Mouse (Mus musculus): Measurements from ENCODE around the gene Colgalt1. TPM values are rescaled to one million over a fixed set of nuclear protein-coding genes. Genes with fewer than 3 reads are reported as not detected.

The Colgalt1 gene
- polyA plus RNA-seq, 1 experiment from 2014 or later, result 58.5 TPM

DNA sequence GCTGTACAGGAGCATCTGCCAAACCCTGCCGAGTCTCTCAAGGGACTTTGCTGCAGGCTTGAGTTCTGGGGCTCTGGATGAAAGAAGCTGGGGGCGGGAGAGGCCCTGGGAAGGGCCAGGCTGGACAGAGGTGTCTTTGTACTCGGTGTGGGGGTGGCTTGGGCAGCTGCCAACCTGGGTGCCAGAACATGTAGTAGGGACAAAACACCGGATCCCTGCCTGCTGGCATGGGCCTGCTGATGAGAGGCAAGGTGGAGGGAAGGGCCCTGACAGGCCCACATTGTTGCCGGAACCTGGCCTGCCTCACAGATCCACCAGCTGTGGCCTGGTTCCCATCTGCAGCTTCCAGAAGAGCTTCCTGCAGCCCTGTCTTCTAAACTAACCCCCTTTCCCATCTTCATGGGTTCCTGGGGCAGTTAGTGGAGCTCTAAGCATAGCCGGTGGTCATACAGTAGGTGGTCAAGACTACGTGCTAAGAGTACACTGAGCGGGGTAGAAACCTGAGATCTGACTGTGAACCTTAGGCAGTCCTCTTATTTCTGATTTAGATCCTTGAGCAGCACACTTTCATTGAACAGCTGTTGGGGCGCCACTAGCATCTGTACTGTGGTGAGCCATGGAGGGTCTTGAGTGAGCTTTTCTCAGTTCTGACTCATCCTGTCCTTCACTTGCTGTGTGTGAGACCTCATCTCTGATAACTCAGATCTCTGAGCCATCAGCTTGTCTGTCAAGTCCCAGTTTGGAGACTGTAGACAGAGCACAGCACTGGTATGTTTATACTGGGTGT, 37.8 kb upstream of the Colgalt1 start:
- H3K4me1 ChIP-seq (replicated peaks), result peaks cover 40% of the 10 kb centered on the region
- DNase-seq (ENCODE audit: low spot score), result no peak
- H3K9me3 ChIP-seq, result no peaks in the 10 kb centered on the region
- H3K36me3 ChIP-seq, result no peaks in the 10 kb centered on the region
- H3K27ac ChIP-seq, result no peak overlapping the region
- 83% methylated on average over 9 of the region's 9 CpGs for WGBS
- H3K27me3 ChIP-seq (ENCODE audit: insufficient read depth, poor library complexity, severe bottlenecking), result peaks cover 24% of the 10 kb centered on the region
- H3K4me3 ChIP-seq, result peak overlapping the region; percentile 5; the same call in 1 of the 2 replicates

DNA sequence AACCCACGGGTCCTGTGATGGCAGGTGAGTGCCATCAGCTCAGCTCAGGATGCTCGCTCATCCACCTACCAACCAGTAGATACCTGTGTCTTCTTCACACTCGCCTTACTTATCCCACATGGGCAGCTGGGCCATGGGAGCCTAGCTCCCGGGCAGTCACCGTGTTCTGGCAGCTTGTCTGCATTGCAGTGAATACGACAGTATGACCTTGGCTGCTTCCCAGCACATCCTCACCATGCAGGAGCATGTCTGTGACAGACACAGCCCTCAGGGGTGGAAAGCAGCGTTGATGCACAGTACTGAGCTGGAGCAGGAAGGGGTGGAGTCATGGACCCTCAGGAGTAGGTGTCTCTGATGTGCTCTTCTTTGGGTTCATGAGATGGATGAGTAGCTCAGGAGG, 36.4 kb upstream of the Colgalt1 start:
- Histone ChIP-seq H3K27me3 (ENCODE audit: insufficient read depth, poor library complexity, severe bottlenecking) (peaks cover 11% of the 10 kb centered on the region), H3K9me3 (no peaks in the 10 kb centered on the region), H3K36me3 (no peaks in the 10 kb centered on the region), H3K4me3 (no peak overlapping the region), H3K4me1 (replicated peaks) (peaks cover 28% of the 10 kb centered on the region), H3K27ac (no peak overlapping the region)
- WGBS, result 85% methylated on average over 7 of the region's 7 CpGs
- no peak for DNase-seq (ENCODE audit: low spot score)

DNA sequence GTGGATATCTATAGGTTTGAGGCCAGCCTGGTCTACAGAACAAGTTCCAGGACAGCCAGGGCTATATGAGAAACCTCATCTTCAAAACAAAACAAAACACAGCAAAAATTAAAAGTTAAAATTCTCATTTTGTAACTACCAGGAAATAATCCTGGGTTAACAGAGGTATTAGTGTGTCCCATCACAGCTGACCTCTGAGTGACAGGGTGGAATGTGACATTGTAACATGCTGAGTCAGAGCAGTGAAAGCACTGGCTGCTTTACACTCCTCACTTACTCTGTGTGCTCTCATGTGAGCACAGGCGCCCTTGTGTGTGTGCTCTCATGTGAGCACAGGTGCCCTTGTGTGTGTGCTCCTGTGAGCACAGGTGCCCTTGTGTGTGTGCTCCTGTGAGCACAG, 35.8 kb upstream of the Colgalt1 start:
- Histone ChIP-seq H3K36me3 (no peaks in the 10 kb centered on the region), H3K9me3 (no peaks in the 10 kb centered on the region), H3K27ac (no peak overlapping the region), H3K27me3 (ENCODE audit: insufficient read depth, poor library complexity, severe bottlenecking) (peaks cover 13% of the 10 kb centered on the region), H3K4me3 (no peak overlapping the region), H3K4me1 (replicated peaks) (peaks cover 23% of the 10 kb centered on the region)
- no peak for DNase-seq (ENCODE audit: low spot score)
- WGBS, result 69% methylated on average over 1 of the region's 1 CpGs

DNA sequence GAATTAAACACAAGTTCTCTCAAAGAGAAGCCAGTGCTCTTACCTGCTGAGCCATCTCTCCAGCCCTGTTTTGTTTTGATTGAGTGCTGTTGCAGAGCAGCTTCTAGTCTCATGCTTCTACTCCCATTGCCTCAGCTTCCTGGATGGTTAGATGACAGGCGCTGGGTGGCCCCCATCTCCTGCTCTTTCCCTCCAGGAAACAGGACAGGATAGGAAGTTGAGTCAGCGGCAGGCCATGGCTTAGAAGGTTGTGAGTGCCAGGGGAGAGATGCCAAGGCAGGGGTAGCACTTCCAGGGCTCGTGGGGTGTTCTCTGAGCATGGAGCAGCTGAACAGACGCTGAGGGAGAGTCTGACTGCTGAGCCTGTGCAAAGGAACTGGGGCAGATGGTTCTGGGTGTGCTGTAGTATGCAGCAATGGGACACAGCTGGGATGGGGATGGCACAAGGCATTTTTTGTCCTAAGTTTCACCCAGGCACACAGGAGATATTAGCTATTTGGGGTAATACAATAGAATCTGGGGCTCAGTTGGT, 32.9 kb upstream of the Colgalt1 start:
- H3K27me3 ChIP-seq (ENCODE audit: insufficient read depth, poor library complexity, severe bottlenecking), result peaks cover 24% of the 10 kb centered on the region
- H3K9me3 ChIP-seq, result no peaks in the 10 kb centered on the region
- no peak for DNase-seq (ENCODE audit: low spot score)
- H3K4me1 ChIP-seq (replicated peaks), result peaks cover 6% of the 10 kb centered on the region
- peaks cover 15% of the 10 kb centered on the region for H3K36me3 ChIP-seq
- H3K27ac ChIP-seq, result no peak overlapping the region
- WGBS, result 73% methylated on average over 4 of the region's 4 CpGs
- H3K4me3 ChIP-seq, result no peak overlapping the region

GRCm38 (mm10) chr8:71579009-71579408, 31.8 kb upstream of the Colgalt1 start:
- H3K27ac ChIP-seq, result no peak overlapping the region
- peaks cover 5% of the 10 kb centered on the region; the same call in 1 of the 2 replicates for H3K4me1 ChIP-seq (replicated peaks)
- no peak overlapping the region for H3K4me3 ChIP-seq
- no peak for DNase-seq (ENCODE audit: low spot score)
- no peaks in the 10 kb centered on the region for H3K9me3 ChIP-seq
- H3K36me3 ChIP-seq, result peaks cover 21% of the 10 kb centered on the region
- WGBS, result 63% methylated on average over 1 of the region's 1 CpGs
- H3K27me3 ChIP-seq (ENCODE audit: insufficient read depth, poor library complexity, severe bottlenecking), result peaks cover 27% of the 10 kb centered on the region

DNA sequence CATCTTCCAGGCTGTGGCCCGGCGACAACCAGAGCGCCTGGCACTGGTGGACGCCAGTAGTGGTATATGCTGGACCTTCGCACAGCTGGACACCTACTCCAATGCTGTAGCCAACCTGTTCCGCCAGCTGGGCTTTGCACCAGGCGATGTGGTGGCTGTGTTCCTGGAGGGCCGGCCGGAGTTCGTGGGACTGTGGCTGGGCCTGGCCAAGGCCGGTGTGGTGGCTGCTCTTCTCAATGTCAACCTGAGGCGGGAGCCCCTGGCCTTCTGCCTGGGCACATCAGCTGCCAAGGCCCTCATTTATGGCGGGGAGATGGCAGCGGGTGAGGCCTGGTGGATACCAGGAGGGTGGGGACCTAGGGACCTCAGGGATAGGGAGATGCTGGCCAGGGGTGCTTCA, 31.3 kb upstream of the Colgalt1 start:
- Histone ChIP-seq H3K4me1 (replicated peaks) (peaks cover 5% of the 10 kb centered on the region; the same call in 1 of the 2 replicates), H3K36me3 (peaks cover 26% of the 10 kb centered on the region), H3K27ac (no peak overlapping the region), H3K4me3 (no peak overlapping the region), H3K27me3 (ENCODE audit: insufficient read depth, poor library complexity, severe bottlenecking) (peaks cover 31% of the 10 kb centered on the region), H3K9me3 (no peaks in the 10 kb centered on the region)
- DNase-seq (ENCODE audit: low spot score), result no peak
- WGBS, result 88% methylated on average over 14 of the region's 14 CpGs

- H3K36me3 ChIP-seq, result peaks cover 33% of the 10 kb centered on the region
- DNase-seq (ENCODE audit: low spot score), result no peak
- no peaks in the 10 kb centered on the region for H3K9me3 ChIP-seq
- peaks cover 5% of the 10 kb centered on the region; the same call in 1 of the 2 replicates for H3K4me1 ChIP-seq (replicated peaks)
- peaks cover 31% of the 10 kb centered on the region for H3K27me3 ChIP-seq (ENCODE audit: insufficient read depth, poor library complexity, severe bottlenecking)
- 26% methylated on average over 9 of the region's 9 CpGs for WGBS
- H3K4me3 ChIP-seq, result no peak overlapping the region
- no peak overlapping the region for H3K27ac ChIP-seq
These were observed 30.6 kb upstream of the Colgalt1 start for GRCm38 (mm10) chr8:71580201-71580600.

GRCm38 (mm10) chr8:71586891-71587290, 23.9 kb upstream of the Colgalt1 start:
- peak; percentile 36 for DNase-seq (ENCODE audit: low spot score)
- peaks cover 19% of the 10 kb centered on the region for H3K27me3 ChIP-seq (ENCODE audit: insufficient read depth, poor library complexity, severe bottlenecking)
- H3K4me1 ChIP-seq (replicated peaks), result peaks cover 12% of the 10 kb centered on the region
- H3K4me3 ChIP-seq, result no peak overlapping the region
- H3K9me3 ChIP-seq, result no peaks in the 10 kb centered on the region
- no peak overlapping the region for H3K27ac ChIP-seq
- H3K36me3 ChIP-seq, result peaks cover 38% of the 10 kb centered on the region
- 78% methylated on average over 2 of the region's 2 CpGs for WGBS

DNA sequence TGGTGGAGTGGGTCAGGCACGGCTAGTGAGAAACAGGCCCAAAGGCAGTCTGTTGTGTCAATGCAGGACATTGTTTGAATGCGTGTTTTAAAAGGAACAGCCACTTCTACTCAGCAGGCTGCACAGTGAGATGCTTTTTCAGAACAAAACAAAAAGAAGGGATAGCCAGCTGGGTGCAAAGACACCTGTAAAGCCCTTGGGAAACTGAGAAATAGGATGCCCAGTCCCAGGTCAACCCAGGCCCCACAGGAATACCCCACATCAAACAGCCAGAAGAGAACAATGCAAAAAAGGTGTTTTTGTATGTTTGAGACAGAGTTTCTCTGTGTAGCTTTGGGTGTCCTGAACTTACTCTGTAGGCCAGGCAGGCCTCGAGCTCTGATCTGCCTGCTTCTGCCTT, 22.0 kb upstream of the Colgalt1 start:
- peaks cover 18% of the 10 kb centered on the region for H3K27me3 ChIP-seq (ENCODE audit: insufficient read depth, poor library complexity, severe bottlenecking)
- no peak overlapping the region for H3K4me3 ChIP-seq
- no peaks in the 10 kb centered on the region for H3K9me3 ChIP-seq
- peaks cover 37% of the 10 kb centered on the region for H3K36me3 ChIP-seq
- no peak overlapping the region for H3K27ac ChIP-seq
- 67% methylated on average over 3 of the region's 3 CpGs for whole genome bisulfite sequencing
- peaks cover 31% of the 10 kb centered on the region for H3K4me1 ChIP-seq (replicated peaks)
- DNase-seq (ENCODE audit: low spot score), result no peak

DNA sequence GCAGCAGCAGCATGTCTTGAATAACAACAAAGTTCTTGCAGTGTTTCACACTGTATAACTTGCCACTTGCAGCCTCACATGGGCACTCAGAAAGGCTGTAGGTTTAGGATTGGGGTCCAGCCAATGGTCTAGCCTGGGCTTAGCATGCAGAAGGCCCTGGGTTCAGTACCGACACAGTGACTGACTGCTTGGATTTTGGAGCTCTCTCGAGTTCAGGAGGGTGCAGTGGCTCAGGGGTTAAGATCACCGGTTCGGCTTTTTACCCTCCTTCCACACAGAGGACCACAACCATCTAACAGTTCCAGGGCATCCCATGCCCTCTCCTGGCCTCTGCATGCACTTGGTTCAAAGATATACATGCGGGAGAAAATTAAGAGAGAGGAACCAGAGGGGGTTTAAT, 19.8 kb upstream of the Colgalt1 start:
- no peak for DNase-seq (ENCODE audit: low spot score)
- no peaks in the 10 kb centered on the region for H3K9me3 ChIP-seq
- H3K36me3 ChIP-seq, result peaks cover 30% of the 10 kb centered on the region
- 26% methylated on average over 5 of the region's 5 CpGs for WGBS
- H3K4me1 ChIP-seq (replicated peaks), result peaks cover 50% of the 10 kb centered on the region
- peaks cover 12% of the 10 kb centered on the region for H3K27me3 ChIP-seq (ENCODE audit: insufficient read depth, poor library complexity, severe bottlenecking)
- peak overlapping the region; percentile 91 for H3K4me3 ChIP-seq
- peak overlapping the region; percentile 99; the same call in 1 of the 2 replicates for H3K27ac ChIP-seq

- H3K36me3 ChIP-seq, result peaks cover 25% of the 10 kb centered on the region
- WGBS, result under 1% methylated on average over 71 of the region's 71 CpGs
- H3K27ac ChIP-seq, result peak within 1 kb of the TSS; percentile 99
- peaks cover 51% of the 10 kb centered on the region for H3K4me1 ChIP-seq (replicated peaks)
- no peaks in the 10 kb centered on the region for H3K9me3 ChIP-seq
- peaks cover 12% of the 10 kb centered on the region for H3K27me3 ChIP-seq (ENCODE audit: insufficient read depth, poor library complexity, severe bottlenecking)
- peak; percentile 96 for DNase-seq (ENCODE audit: low spot score)
- peak within 1 kb of the TSS; percentile 91 for H3K4me3 ChIP-seq
These were observed 19.1 kb upstream of the Colgalt1 start, which contains the start of gene Pgls for GRCm38 (mm10) chr8:71591471-71592373. Pgls (plus strand) TSS chr8:71592176.

- WGBS, result 6% methylated on average over 60 of the region's 60 CpGs
- Histone ChIP-seq H3K4me3 (peak overlapping the region; percentile 91), H3K36me3 (peaks cover 19% of the 10 kb centered on the region), H3K27ac (peak overlapping the region; percentile 99), H3K4me1 (replicated peaks) (peaks cover 51% of the 10 kb centered on the region), H3K9me3 (no peaks in the 10 kb centered on the region), H3K27me3 (ENCODE audit: insufficient read depth, poor library complexity, severe bottlenecking) (peaks cover 12% of the 10 kb centered on the region)
- no peak for DNase-seq (ENCODE audit: low spot score)
These were observed 18.2 kb upstream of the Colgalt1 start for GRCm38 (mm10) chr8:71592374-71593170.

Data from hindbrain, embryonic 10.5 days (tissue).